Mouse (Mus musculus): ENCODE results near the gene Baiap2. TPM values are rescaled to one million over a fixed set of nuclear protein-coding genes. Genes with fewer than 3 reads are reported as not detected.

The Baiap2 gene
- total RNA-seq, 2 experiments from 2014 or later = 4.4 to 12.0 TPM

- DNase-seq = no peak
- intact Hi-C loops (cut with DNase I) = loop anchor here (2.0 to 5.0 kb wide), 2 partner anchors 25 to 145 kb away; partner anchors contain the start of gene Cep131
Measured at GRCm38 (mm10) chr11:119942201-119942726, 299 bp upstream of the Baiap2 start.

GRCm38 (mm10) chr11:119943428-119943988 is 945 bp downstream of the Baiap2 start:
- DNase-seq = no peak
- intact Hi-C loops (cut with DNase I) = loop anchor here (2.0 to 5.0 kb wide), 2 partner anchors 27 to 144 kb away; partner anchors contain the start of gene Cep131

- intact Hi-C loops (cut with DNase I) = no loop called here
- peak; percentile 36 to 52 for DNase-seq
Measured at GRCm38 (mm10) chr11:119945343-119945742, 2.8 kb downstream of the Baiap2 start.

- no peak for DNase-seq
- intact Hi-C loops (cut with DNase I) = no loop called here
Measured at GRCm38 (mm10) chr11:119947426-119947825, 4.9 kb downstream of the Baiap2 start.

GRCm38 (mm10) chr11:119947897-119948296 is 5.3 kb downstream of the Baiap2 start:
- intact Hi-C loops (cut with DNase I) = no loop called here
- DNase-seq = no peak

GRCm38 (mm10) chr11:119948305-119948704 is 5.7 kb downstream of the Baiap2 start:
- intact Hi-C loops (cut with DNase I) = no loop called here
- no peak for DNase-seq

GRCm38 (mm10) chr11:119948803-119949202 is 6.2 kb downstream of the Baiap2 start:
- DNase-seq = no peak
- intact Hi-C loops (cut with DNase I) = no loop called here

- intact Hi-C loops (cut with DNase I) = no loop called here
- DNase-seq = no peak
Measured at GRCm38 (mm10) chr11:119950535-119950934, 8.0 kb downstream of the Baiap2 start.

GRCm38 (mm10) chr11:119951326-119951725 is 8.8 kb downstream of the Baiap2 start:
- intact Hi-C loops (cut with DNase I) = no loop called here
- DNase-seq = no peak

GRCm38 (mm10) chr11:119952429-119953224 is 10.1 kb downstream of the Baiap2 start:
- DNase-seq = peak; percentile 59 to 71
- intact Hi-C loops (cut with DNase I) = no loop called here

GRCm38 (mm10) chr11:119954233-119954632 is 11.7 kb downstream of the Baiap2 start:
- intact Hi-C loops (cut with DNase I) = no loop called here
- no peak for DNase-seq

GRCm38 (mm10) chr11:119954749-119955337 is 12.3 kb downstream of the Baiap2 start:
- intact Hi-C loops (cut with DNase I) = no loop called here
- DNase-seq = no peak

- no peak for DNase-seq
- intact Hi-C loops (cut with DNase I) = no loop called here
Measured at GRCm38 (mm10) chr11:119955432-119955831, 12.9 kb downstream of the Baiap2 start.

- intact Hi-C loops (cut with DNase I) = no loop called here
- DNase-seq = no peak
Measured at GRCm38 (mm10) chr11:119956590-119956989, 14.0 kb downstream of the Baiap2 start.

- intact Hi-C loops (cut with DNase I) = no loop called here
- DNase-seq = no peak
Measured at GRCm38 (mm10) chr11:119958856-119959255, 16.3 kb downstream of the Baiap2 start.

GRCm38 (mm10) chr11:119959714-119960113 is 17.2 kb downstream of the Baiap2 start:
- intact Hi-C loops (cut with DNase I) = no loop called here
- no peak for DNase-seq

GRCm38 (mm10) chr11:119960671-119961070 is 18.1 kb downstream of the Baiap2 start:
- intact Hi-C loops (cut with DNase I) = no loop called here
- no peak for DNase-seq

- DNase-seq = no peak
- intact Hi-C loops (cut with DNase I) = no loop called here
Measured at GRCm38 (mm10) chr11:119961511-119961910, 18.9 kb downstream of the Baiap2 start.

- no peak for DNase-seq
- intact Hi-C loops (cut with DNase I) = no loop called here
Measured at GRCm38 (mm10) chr11:119965053-119965452, 22.5 kb downstream of the Baiap2 start.

- no peak for DNase-seq
- intact Hi-C loops (cut with DNase I) = no loop called here
Measured at GRCm38 (mm10) chr11:119966294-119966693, 23.7 kb downstream of the Baiap2 start.

- intact Hi-C loops (cut with DNase I) = no loop called here
Measured at GRCm38 (mm10) chr11:119967401-119967800, 24.8 kb downstream of the Baiap2 start.

More at GRCm38 (mm10) chr11:119967401-119967800, 24.8 kb downstream of the Baiap2 start:
- no peak for DNase-seq

Data from heart, postnatal 36 days (tissue).